Mouse (Mus musculus) embryonic fibroblast, embryonic 13.5 days (primary cell): ENCODE results near the gene Npr1.

Source experiments
- CTCF ChIP-seq: IDR thresholded peaks from 2 replicates; pipeline ENCODE4 v1.5.1; 2011; ENCODE audit warnings: mild to moderate bottlenecking, control low read depth, low read length, moderate library complexity, borderline replicate concordance; ENCODE audit not compliant: insufficient read depth
- POLR2A ChIP-seq: IDR thresholded peaks from 2 replicates; pipeline ENCODE4 v1.6.1; 2011; ENCODE audit warnings: low read depth, mild to moderate bottlenecking, control low read depth, low read length, moderate library complexity

DNA sequence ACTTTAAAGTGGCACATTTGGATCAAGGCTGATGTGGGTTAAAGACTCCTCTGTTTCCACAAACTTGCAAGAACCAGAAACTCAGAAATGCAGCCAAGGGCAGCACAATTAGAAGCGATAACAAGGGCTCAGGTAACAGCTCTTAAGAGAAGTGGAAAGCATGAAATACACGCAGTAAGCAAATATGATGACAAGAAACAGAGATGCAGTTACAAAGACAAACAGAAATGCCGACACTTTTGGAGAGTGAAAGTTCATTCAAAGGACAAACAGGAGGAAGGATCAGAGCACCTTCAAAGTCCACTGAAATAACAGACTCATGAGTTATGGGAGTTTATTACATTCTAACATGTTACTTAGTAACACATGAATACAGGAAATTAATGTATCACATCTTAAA lies 40.7 kb upstream of the Npr1 start:
- TF ChIP-seq POLR2A: no peak
- no peak for TF ChIP-seq CTCF
